ENCODE assay signal across 9 mouse cellular contexts in the genomic region with DNA sequence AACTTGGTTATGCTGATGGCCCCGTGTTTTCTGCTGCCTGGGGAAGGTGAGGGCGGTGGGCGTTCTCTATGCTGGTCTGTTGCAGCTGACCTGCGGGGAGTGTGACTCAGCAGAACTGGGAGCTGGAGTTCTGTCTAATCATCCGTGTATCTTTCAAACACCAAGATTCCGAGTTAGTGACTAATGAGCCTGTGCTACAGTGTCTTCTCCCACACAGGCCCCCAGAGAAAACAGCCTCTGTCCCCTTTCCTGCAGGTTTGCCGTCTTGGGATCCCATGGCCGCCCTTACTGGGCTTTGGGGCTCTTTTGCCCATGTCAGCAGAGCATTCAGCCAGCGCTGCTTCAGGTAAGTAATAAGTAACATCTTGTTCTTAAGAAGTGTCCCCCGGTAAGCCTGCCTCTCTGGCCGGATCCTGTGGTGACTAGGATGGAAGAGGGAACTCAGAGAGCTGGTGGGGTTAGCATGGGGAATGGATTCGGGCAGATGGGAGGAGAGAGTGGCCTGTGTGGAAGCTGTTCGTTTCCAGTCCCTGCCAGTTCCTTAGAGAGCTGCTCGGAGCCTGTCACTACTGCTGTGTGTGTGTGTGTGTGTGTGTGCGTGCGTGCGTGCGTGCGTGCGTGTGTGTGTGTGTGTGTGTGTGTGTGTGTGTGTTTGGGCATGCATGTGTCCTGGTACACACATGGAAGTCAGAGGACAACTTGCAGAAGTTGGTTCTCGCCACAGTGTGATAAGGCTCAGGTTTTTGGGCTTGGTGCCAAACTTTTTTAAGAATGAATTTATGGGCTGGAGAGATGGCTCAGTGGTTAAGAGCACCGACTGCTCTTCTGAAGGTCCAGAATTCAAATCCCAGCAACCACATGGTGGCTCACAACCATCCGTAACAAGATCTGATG. TPM values are rescaled to one million over a fixed set of nuclear protein-coding genes. Genes with fewer than 3 reads are reported as not detected.
DNase-seq lines count a peak whose midpoint lies in the region.
"Had no signal": no experiment of that assay in that cellular context is flagged by ENCODE, and none has a peak within 500 bp of the region (broad histone marks: within the 10 kb centered on the region; RNA-seq: fewer than 3 reads in every experiment).

No protein-coding gene starts in this region.

- DNase-seq in adrenal gland, postnatal 36 days, result peak; percentile 35 to 38
- DNase-seq in adrenal gland, adult 8-10 months, result no peak
- DNase-seq in 3134 (ENCODE audit: extremely low read depth, insufficient read length, low spot score), result peak; percentile 79
- DNase-seq in c-Kit-positive CD71-positive TER-119-negative erythroid progenitor cells, embryonic 14.5 days (ENCODE audit: low read depth), result peak; percentile 46
- peak; percentile 37 to 58 for DNase-seq in kidney, postnatal 4 days
- no peak for DNase-seq in left cerebral cortex, adult 18-20 months (ENCODE audit: low spot score in 2 of 2)
- DNase-seq in left cerebral cortex, postnatal 4 days, result no peak
- no peak for DNase-seq in layer of hippocampus, adult 9-11 months
- DNase-seq: cerebellum, adult 18-20 months had no signal

- intact Hi-C loops in left cerebral cortex, postnatal 4 days (cut with DNase I), result no loop called here

RNA-seq across cellular contexts. Expression of gene Tmem63b, which starts 8.8 kb away (rescaled TPM):
- total RNA-seq in adrenal gland, postnatal 36 days (2021), result 10 to 100 TPM; 40.0 to 45.2 TPM
- total RNA-seq in adrenal gland, adult 8-10 months (2022), result 10 to 100 TPM; 38.2 to 75.2 (median 53.9) TPM
- 100 to 1,000 TPM; 158 to 170 TPM for total RNA-seq in left cerebral cortex, adult 18-20 months (2021)
- total RNA-seq in left cerebral cortex, postnatal 4 days (2021), result 100 to 1,000 TPM; 272 to 284 TPM

RNA-seq across cellular contexts. Expression of gene Mrpl14, which starts 9.4 kb away (rescaled TPM):
- 100 to 1,000 TPM; 115 to 118 TPM for total RNA-seq in adrenal gland, postnatal 36 days (2021)
- 100 to 1,000 TPM; 109 to 120 (median 112) TPM for total RNA-seq in adrenal gland, adult 8-10 months (2022)
- total RNA-seq in left cerebral cortex, adult 18-20 months (2021), result 10 to 100 TPM; 42.0 to 45.8 TPM
- 10 to 100 TPM; 49.2 to 55.7 TPM for total RNA-seq in left cerebral cortex, postnatal 4 days (2021)

RNA-seq across cellular contexts. Expression of gene Capn11, which starts 36.3 kb away (rescaled TPM):
- total RNA-seq in adrenal gland, postnatal 36 days (2021), result not detected
- under 1 TPM in 1 of 4 experiments, not detected in 3; 0.89 TPM for total RNA-seq in adrenal gland, adult 8-10 months (2022)
- total RNA-seq in left cerebral cortex, adult 18-20 months (2021), result under 1 TPM; 0.33 to 0.91 TPM
- 1 to 10 TPM in 1 of 2 experiments, under 1 TPM in 1; 0.14 to 3.6 TPM for total RNA-seq in left cerebral cortex, postnatal 4 days (2021)

RNA-seq across cellular contexts. Expression of gene 1600014C23Rik, which starts 38.2 kb away (rescaled TPM):
- not detected for total RNA-seq in adrenal gland, postnatal 36 days (2021)
- not detected for total RNA-seq in adrenal gland, adult 8-10 months (2022)
- not detected for total RNA-seq in left cerebral cortex, adult 18-20 months (2021)
- total RNA-seq in left cerebral cortex, postnatal 4 days (2021), result not detected

Comparison
In these comparisons a context has a peak if more than half of its experiments do, and no peak if none do; other contexts are left out.
1. DNase-seq: peak in adrenal gland, postnatal 36 days (2 of 2), 3134 (single experiment), c-Kit-positive CD71-positive TER-119-negative erythroid progenitor cells, embryonic 14.5 days (single experiment) and kidney, postnatal 4 days (2 of 2); none in adrenal gland, adult 8-10 months (single experiment), left cerebral cortex, adult 18-20 months (0 of 2), left cerebral cortex, postnatal 4 days (single experiment) and layer of hippocampus, adult 9-11 months (single experiment).